Mouse (Mus musculus): ENCODE results near the gene Slc43a1. TPM values are rescaled to one million over a fixed set of nuclear protein-coding genes. Genes with fewer than 3 reads are reported as not detected.
"Not testable (repeated sequence)": the region's sequence is repeated elsewhere in the genome, so short reads cannot be mapped to it uniquely, and the experiment has no call there.

Slc43a1 gene
- polyA plus RNA-seq (2015; fragmentation: Nextera tagmentation; extraction: Ambion mirVana): 1.2 and 1.9 TPM in 2 replicates

GRCm38 (mm10) chr2:84838593-84838949 is at the start of gene Slc43a1:
Gene Slc43a1 (plus strand): TSS chr2:84838850.
- H3K9me3 ChIP-seq: no peaks in the 10 kb centered on the region
- peaks cover 21% of the 10 kb centered on the region for H3K4me1 ChIP-seq
- H3K27ac ChIP-seq: no peak within 1 kb of the TSS
- 15% methylated on average over 10 of the region's 10 CpGs for WGBS
- ATAC-seq (replicated peaks): no peak
- no peaks in the 10 kb centered on the region for H3K36me3 ChIP-seq (replicated peaks)
- H3K27me3 ChIP-seq (replicated peaks): peaks cover 44% of the 10 kb centered on the region
- peak within 1 kb of the TSS; percentile 93 for H3K4me2 ChIP-seq
- peak within 1 kb of the TSS; percentile 46 for H3K4me3 ChIP-seq
- peak within 1 kb of the TSS; percentile 36; the same call in 1 of the 2 replicates for H3K9ac ChIP-seq

DNA sequence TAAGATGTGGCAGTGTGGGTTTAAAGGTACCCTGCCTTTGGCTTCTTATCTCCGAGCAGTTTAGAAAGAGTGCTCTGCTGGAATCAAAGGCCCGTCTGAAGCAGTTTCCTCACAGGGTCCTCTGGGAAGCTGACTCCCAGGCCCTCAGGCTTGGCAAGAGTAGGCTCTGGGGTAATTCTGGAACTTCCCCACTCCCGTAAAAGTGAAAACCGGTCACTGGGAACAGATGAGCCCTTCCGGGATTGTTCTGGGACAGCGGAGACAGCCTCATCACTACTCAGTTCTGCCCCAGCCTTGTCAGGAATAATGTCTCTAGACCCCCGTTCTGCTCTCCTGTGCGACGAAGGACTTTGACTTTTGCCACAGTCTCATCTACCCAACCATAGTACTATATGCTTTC is 48.2 kb upstream of the Slc43a1 start:
- WGBS: 52% methylated on average over 9 of the region's 9 CpGs
- H3K4me2 ChIP-seq: no peak overlapping the region
- ATAC-seq (replicated peaks): no peak

GRCm38 (mm10) chr2:84792516-84792915 is 46.1 kb upstream of the Slc43a1 start:
- H3K9me3 ChIP-seq: no peaks in the 10 kb centered on the region
- H3K4me2 ChIP-seq: no peak overlapping the region
- no peak for ATAC-seq (replicated peaks)
- no peak overlapping the region for H3K27ac ChIP-seq
- no peaks in the 10 kb centered on the region for H3K27me3 ChIP-seq (replicated peaks)
- 91% methylated on average over 3 of the region's 3 CpGs for WGBS
- H3K4me3 ChIP-seq: no peak overlapping the region
- H3K9ac ChIP-seq: no peak overlapping the region
- no peaks in the 10 kb centered on the region for H3K36me3 ChIP-seq (replicated peaks)
- no peaks in the 10 kb centered on the region for H3K4me1 ChIP-seq

More for the DNA sequence above, 48.2 kb upstream of the Slc43a1 start:
- H3K4me1 ChIP-seq: no peaks in the 10 kb centered on the region
- H3K9ac ChIP-seq: no peak overlapping the region
- no peak overlapping the region for H3K4me3 ChIP-seq
- H3K36me3 ChIP-seq (replicated peaks): no peaks in the 10 kb centered on the region
- no peaks in the 10 kb centered on the region for H3K27me3 ChIP-seq (replicated peaks)
- no peaks in the 10 kb centered on the region for H3K9me3 ChIP-seq
- no peak overlapping the region for H3K27ac ChIP-seq

DNA sequence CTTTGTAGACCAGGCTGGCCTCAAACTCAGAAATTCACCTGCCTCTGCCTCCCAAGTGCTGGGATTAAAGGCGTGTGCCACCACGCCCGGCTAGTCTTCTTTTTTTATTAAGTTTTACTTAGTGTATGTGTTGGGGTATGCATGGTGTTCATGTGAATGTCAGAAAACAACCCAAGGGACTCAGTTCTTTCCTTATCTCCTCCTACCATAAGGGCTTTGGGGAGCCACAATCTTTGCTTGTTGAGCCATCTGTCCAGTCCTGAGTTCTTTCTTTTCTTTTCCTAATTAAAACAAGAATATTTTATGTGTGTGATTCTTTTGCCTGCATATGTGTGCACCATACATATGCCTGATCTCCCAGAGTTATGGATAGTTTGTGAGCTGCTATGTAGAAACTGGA is 45.5 kb upstream of the Slc43a1 start:
- H3K9me3 ChIP-seq: no peaks in the 10 kb centered on the region
- H3K4me1 ChIP-seq: no peaks in the 10 kb centered on the region; the same call in 1 of the 2 replicates
- H3K27me3 ChIP-seq (replicated peaks): no peaks in the 10 kb centered on the region
- no peak overlapping the region for H3K9ac ChIP-seq
- 96% methylated on average over 3 of the region's 3 CpGs for WGBS
- H3K36me3 ChIP-seq (replicated peaks): no peaks in the 10 kb centered on the region
- H3K27ac ChIP-seq: no peak overlapping the region
- ATAC-seq (replicated peaks): no peak
- H3K4me2 ChIP-seq: no peak overlapping the region
- H3K4me3 ChIP-seq: no peak overlapping the region

GRCm38 (mm10) chr2:84793871-84794270 is 44.8 kb upstream of the Slc43a1 start:
- H3K27me3 ChIP-seq (replicated peaks): no peaks in the 10 kb centered on the region
- H3K4me1 ChIP-seq: peaks cover 3% of the 10 kb centered on the region; the same call in 1 of the 2 replicates
- no peak for ATAC-seq (replicated peaks)
- H3K36me3 ChIP-seq (replicated peaks): no peaks in the 10 kb centered on the region
- no peak overlapping the region for H3K9ac ChIP-seq
- no peak overlapping the region for H3K27ac ChIP-seq
- H3K9me3 ChIP-seq: no peaks in the 10 kb centered on the region
- WGBS: 94% methylated on average over 3 of the region's 3 CpGs
- H3K4me2 ChIP-seq: no peak overlapping the region
- no peak overlapping the region for H3K4me3 ChIP-seq

- ATAC-seq (replicated peaks): peak; percentile 80
- Histone ChIP-seq H3K4me2 (peak overlapping the region; percentile 98), H3K27me3 (replicated peaks) (no peaks in the 10 kb centered on the region), H3K36me3 (replicated peaks) (no peaks in the 10 kb centered on the region), H3K9me3 (no peaks in the 10 kb centered on the region), H3K4me1 (peaks cover 11% of the 10 kb centered on the region), H3K4me3 (peak overlapping the region; percentile 48), H3K9ac (peak overlapping the region; percentile 55), H3K27ac (0 out of 2 replicates have a peak overlapping the region, but pooled peaks have one; percentile 50)
- 10% methylated on average over 13 of the region's 13 CpGs for WGBS
These were observed 40.7 kb upstream of the Slc43a1 start for GRCm38 (mm10) chr2:84797833-84798492.

- WGBS: under 1% methylated on average over 21 of the region's 21 CpGs
- peak within 1 kb of the TSS; percentile 50; the same call in 1 of the 2 replicates for H3K27ac ChIP-seq
- peak; percentile 80 for ATAC-seq (replicated peaks)
These were observed 40.1 kb upstream of the Slc43a1 start, which contains the start of gene Ube2l6 for GRCm38 (mm10) chr2:84798493-84798921. Gene Ube2l6 (plus strand): TSS chr2:84798828.

DNA sequence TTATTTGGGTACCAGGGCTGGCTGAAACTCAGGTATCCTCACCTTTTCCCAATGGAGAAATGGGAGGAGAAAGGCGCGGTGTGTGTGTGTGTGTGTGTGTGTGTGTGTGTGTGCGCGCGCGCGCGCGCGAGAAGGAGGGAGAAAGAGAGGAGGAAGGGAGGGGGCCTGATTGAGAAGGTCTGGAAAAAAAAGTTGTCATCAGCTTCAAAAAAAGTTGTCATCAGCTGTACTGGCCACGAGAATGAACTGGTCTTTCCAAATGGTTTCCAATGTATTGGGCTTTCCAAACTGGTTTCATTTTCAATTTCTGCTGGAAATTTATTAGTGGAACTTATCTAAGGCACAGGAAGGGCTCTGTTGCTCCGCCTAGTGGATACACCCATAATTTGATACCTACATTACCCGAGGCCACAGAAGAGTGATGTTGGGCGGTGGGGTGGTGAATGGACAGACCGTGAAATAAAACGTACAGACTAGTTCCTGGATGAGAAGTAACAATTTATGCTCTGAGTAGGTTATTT is 39.5 kb upstream of the Slc43a1 start:
- peak; percentile 68 for ATAC-seq (replicated peaks)
- Histone ChIP-seq H3K4me1 (peaks cover 11% of the 10 kb centered on the region), H3K9me3 (no peaks in the 10 kb centered on the region), H3K4me3 (peak overlapping the region; percentile 48), H3K4me2 (peak overlapping the region; percentile 98), H3K27me3 (replicated peaks) (no peaks in the 10 kb centered on the region), H3K36me3 (replicated peaks) (no peaks in the 10 kb centered on the region), H3K27ac (peak overlapping the region; percentile 50; the same call in 1 of the 2 replicates), H3K9ac (peak overlapping the region; percentile 55)
- WGBS: 0% methylated on average over 16 of the region's 16 CpGs

More at GRCm38 (mm10) chr2:84798493-84798921, 40.1 kb upstream of the Slc43a1 start, which contains the start of gene Ube2l6:
- no peaks in the 10 kb centered on the region for H3K27me3 ChIP-seq (replicated peaks)
- peak within 1 kb of the TSS; percentile 55 for H3K9ac ChIP-seq
- no peaks in the 10 kb centered on the region for H3K9me3 ChIP-seq
- H3K4me2 ChIP-seq: peak within 1 kb of the TSS; percentile 98
- peaks cover 11% of the 10 kb centered on the region for H3K4me1 ChIP-seq
- H3K4me3 ChIP-seq: peak within 1 kb of the TSS; percentile 48
- H3K36me3 ChIP-seq (replicated peaks): no peaks in the 10 kb centered on the region

DNA sequence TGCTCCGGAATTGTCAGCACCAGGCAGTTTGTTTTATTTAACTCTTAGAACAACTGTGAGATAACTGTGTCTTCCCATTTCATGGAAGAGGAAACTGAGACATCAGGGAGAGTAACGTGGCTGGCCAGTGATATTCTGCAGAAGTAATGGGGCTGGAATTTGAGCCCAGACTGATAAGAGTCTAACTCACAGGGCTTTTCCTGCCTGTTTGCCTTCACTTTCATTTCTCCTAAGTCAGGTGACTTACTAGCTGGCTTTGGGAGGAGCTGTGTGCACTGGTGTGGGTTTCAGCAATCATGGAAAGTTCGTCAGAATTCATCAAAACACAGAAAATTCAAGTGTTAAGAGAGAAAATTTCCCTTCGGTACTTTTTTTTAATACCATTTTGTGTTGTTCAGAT is 38.3 kb upstream of the Slc43a1 start:
- H3K4me2 ChIP-seq: no peak overlapping the region

DNA sequence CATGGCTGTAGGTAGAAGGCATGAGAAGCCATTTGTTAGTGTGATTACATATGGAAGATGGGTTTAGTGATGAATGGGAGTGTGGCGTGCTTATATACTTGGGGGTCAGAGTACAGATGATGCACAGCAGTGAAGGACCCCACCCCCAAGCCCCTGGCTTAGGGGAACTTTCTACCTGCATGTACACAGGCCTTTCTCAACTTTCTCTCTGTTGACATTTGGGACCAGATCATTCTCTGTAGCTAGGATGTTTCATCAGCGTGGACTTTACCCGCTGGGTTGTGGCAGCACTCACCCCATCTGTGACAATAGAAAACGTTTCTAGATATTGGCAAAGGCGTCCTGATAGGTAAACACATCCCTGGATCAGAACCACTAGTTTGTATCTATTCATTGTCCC is 37.4 kb upstream of the Slc43a1 start:
- H3K9ac ChIP-seq; H3K27ac ChIP-seq; ATAC-seq (replicated peaks); H3K27me3 ChIP-seq (replicated peaks); H3K4me2 ChIP-seq; H3K9me3 ChIP-seq; H3K4me3 ChIP-seq; H3K36me3 ChIP-seq (replicated peaks): not testable (repeated sequence)
- WGBS: 84% methylated on average over 5 of the region's 5 CpGs
- peaks cover 11% of the 10 kb centered on the region for H3K4me1 ChIP-seq

More for the DNA sequence above, 38.3 kb upstream of the Slc43a1 start:
- 83% methylated on average over 4 of the region's 4 CpGs for WGBS
- no peaks in the 10 kb centered on the region for H3K36me3 ChIP-seq (replicated peaks)
- H3K27ac ChIP-seq: no peak overlapping the region
- no peak overlapping the region for H3K4me3 ChIP-seq
- no peaks in the 10 kb centered on the region for H3K27me3 ChIP-seq (replicated peaks)
- H3K4me1 ChIP-seq: peaks cover 11% of the 10 kb centered on the region
- H3K9me3 ChIP-seq: no peaks in the 10 kb centered on the region
- H3K9ac ChIP-seq: no peak overlapping the region
- ATAC-seq (replicated peaks): no peak

GRCm38 (mm10) chr2:84803963-84804362 is 34.7 kb upstream of the Slc43a1 start:
- Histone ChIP-seq H3K4me1 (peaks cover 7% of the 10 kb centered on the region), H3K27ac (no peak overlapping the region), H3K4me2 (no peak overlapping the region), H3K36me3 (replicated peaks) (no peaks in the 10 kb centered on the region), H3K4me3 (no peak overlapping the region), H3K9ac (no peak overlapping the region), H3K27me3 (replicated peaks) (no peaks in the 10 kb centered on the region), H3K9me3 (no peaks in the 10 kb centered on the region)
- no peak for ATAC-seq (replicated peaks)
- 89% methylated on average over 7 of the region's 7 CpGs for WGBS

DNA sequence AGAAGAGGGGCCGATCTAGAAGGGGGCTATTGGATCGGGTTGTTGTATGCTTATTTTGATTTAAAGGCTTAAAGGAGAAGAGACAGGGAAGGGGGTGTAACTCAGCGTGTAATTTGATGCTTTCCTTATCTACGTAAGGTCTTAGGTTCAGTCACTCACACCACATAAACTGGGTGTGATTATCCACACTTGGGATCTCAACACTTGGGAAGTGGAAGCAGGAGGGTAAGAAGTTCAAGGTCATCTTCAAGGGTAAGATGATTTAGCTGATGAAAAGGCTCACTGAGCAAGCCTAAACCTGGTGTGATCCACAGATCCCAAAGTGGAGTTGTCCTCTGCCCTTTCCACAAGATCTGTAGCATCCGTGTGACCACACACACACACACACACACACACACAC is 32.1 kb upstream of the Slc43a1 start:
- H3K27me3 ChIP-seq (replicated peaks): no peaks in the 10 kb centered on the region
- no peaks in the 10 kb centered on the region for H3K36me3 ChIP-seq (replicated peaks)
- H3K9me3 ChIP-seq: no peaks in the 10 kb centered on the region
- H3K9ac ChIP-seq: no peak overlapping the region
- peaks cover 4% of the 10 kb centered on the region; the same call in 1 of the 2 replicates for H3K4me1 ChIP-seq
- H3K4me3 ChIP-seq: no peak overlapping the region
- no peak overlapping the region for H3K27ac ChIP-seq
- no peak for ATAC-seq (replicated peaks)
- no peak overlapping the region for H3K4me2 ChIP-seq
- 80% methylated on average over 5 of the region's 5 CpGs for WGBS

GRCm38 (mm10) chr2:84809330-84809729 is 29.3 kb upstream of the Slc43a1 start:
- no peak overlapping the region for H3K4me2 ChIP-seq
- H3K36me3 ChIP-seq (replicated peaks): no peaks in the 10 kb centered on the region
- H3K27me3 ChIP-seq (replicated peaks): no peaks in the 10 kb centered on the region
- H3K4me1 ChIP-seq: peaks cover 4% of the 10 kb centered on the region; the same call in 1 of the 2 replicates
- no peaks in the 10 kb centered on the region for H3K9me3 ChIP-seq
- ATAC-seq (replicated peaks): no peak
- no peak overlapping the region for H3K27ac ChIP-seq
- H3K9ac ChIP-seq: no peak overlapping the region
- no peak overlapping the region for H3K4me3 ChIP-seq

Measured in midbrain, embryonic 15.5 days (tissue).